Mouse (Mus musculus): ENCODE results near the gene Abhd12.

- TF ChIP-seq POLR2A (IDR thresholded peaks at IDR 0.05; ENCODE audit: borderline replicate concordance, extremely low read depth, low read depth, low read length) (no peak), CTCF (IDR thresholded peaks at IDR 0.05; ENCODE audit: insufficient read depth, low read length) (no peak)
Observed at GRCm38 (mm10) chr2:150900341-150900740, 4.2 kb downstream of the Abhd12 start.

Measured in lung, adult 2 months (tissue).